Mouse (Mus musculus) kidney, embryonic 16.5 days (tissue): ENCODE data around the gene BC048562. TPM values are rescaled to one million over a fixed set of nuclear protein-coding genes. Genes with fewer than 3 reads are reported as not detected.
A peak's percentile ranks its signal among the peaks of the same experiment; 100 is the strongest.

ENCODE experiments used
- ATAC-seq: fragments of 200-750 bp; cut with Nextera tagmentation; 2 replicates; pipeline ENCODE4 v1.8.0; 2017; ENCODE audit warnings: moderate TSS enrichment; ENCODE audit not compliant: low FRiP score, low TSS enrichment
- H3K27ac ChIP-seq: fragments of 300-500 bp; sonication (generic); 2 replicates; pipeline ENCODE4 v1.5.1; 2014; ENCODE audit warnings: low read length
- H3K27me3 ChIP-seq: fragments of 300-500 bp; sonication (generic); 2 replicates; pipeline ENCODE4 v1.6.1; 2014; ENCODE audit warnings: low read length, control low read depth, mixed read lengths; ENCODE audit not compliant: insufficient read depth
- H3K36me3 ChIP-seq: fragments of 300-500 bp; sonication (generic); 2 replicates; pipeline ENCODE4 v1.6.1; 2014; ENCODE audit warnings: low read length, control low read depth, mixed read lengths; ENCODE audit not compliant: insufficient read depth
- H3K4me1 ChIP-seq: fragments of 300-500 bp; sonication (generic); 2 replicates; pipeline ENCODE4 v1.6.1; 2014; ENCODE audit warnings: low read length, control low read depth, mixed read lengths; ENCODE audit not compliant: insufficient read depth
- H3K4me2 ChIP-seq: fragments of 300-500 bp; sonication (generic); replicated peaks from 2 replicates; pipeline ENCODE4 v1.6.1; 2014; ENCODE audit warnings: low read depth, low read length
- H3K4me3 ChIP-seq: fragments of 300-500 bp; sonication (generic); 2 replicates; pipeline ENCODE4 v1.5.1; 2014; ENCODE audit warnings: mild to moderate bottlenecking, low read length
- H3K9ac ChIP-seq: fragments of 300-500 bp; sonication (generic); replicated peaks from 2 replicates; pipeline ENCODE4 v1.6.1; 2014; ENCODE audit warnings: low read length
- H3K9me3 ChIP-seq: fragments of 300-500 bp; sonication (generic); 2 replicates; pipeline ENCODE4 v1.6.1; 2016; ENCODE audit warnings: low read length, control low read depth
- WGBS: fragments of 180-500 bp; shearing (Covaris S2); extraction: QIAGEN DNeasy Blood & Tissue Kit; methylation state at CpG from one replicate; pipeline ENCODE4 v1.1.7; 2014; 5-methylcytosine and 5-hydroxymethylcytosine counted together
- polyA plus RNA-seq: library from polyadenylated mRNA; unstranded; fragments of >200 nt; fragmentation: Nextera tagmentation; extraction: Ambion mirVana; gene quantifications from 2 replicates; pipeline ENCODE4 v1.2.1, GENCODE M21; 2015

BC048562 gene
- polyA plus RNA-seq, 1 experiment from 2014 or later = not detected

DNA sequence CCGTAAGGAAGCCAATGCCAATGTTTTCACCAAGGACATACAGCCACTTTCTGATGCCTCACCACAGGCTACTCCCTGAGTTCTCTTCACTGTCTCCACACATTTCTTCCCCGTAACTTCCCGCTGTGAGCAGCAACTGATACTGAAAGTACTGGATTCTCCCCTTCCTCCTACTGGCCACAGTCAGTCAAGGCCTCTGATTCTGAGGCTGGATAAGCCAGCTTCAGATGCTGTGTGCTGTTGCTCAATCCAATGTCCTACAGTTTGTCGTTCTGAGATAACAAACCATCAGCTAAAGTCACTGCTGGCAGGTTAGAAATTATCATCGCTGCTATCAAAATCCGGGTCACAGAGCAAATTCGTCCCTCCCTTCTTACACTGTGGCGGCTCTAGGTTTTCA lies 31.8 kb upstream of the BC048562 start:
- WGBS = 64% methylated on average over 8 of the region's 8 CpGs
- Histone ChIP-seq H3K27ac (no peak overlapping the region), H3K36me3 (no peaks in the 10 kb centered on the region), H3K4me2 (no peak overlapping the region), H3K27me3 (no peaks in the 10 kb centered on the region), H3K4me3 (no peak overlapping the region), H3K9me3 (no peaks in the 10 kb centered on the region), H3K4me1 (no peaks in the 10 kb centered on the region; the same call in 1 of the 2 replicates), H3K9ac (no peak overlapping the region)
- no peak for ATAC-seq

DNA sequence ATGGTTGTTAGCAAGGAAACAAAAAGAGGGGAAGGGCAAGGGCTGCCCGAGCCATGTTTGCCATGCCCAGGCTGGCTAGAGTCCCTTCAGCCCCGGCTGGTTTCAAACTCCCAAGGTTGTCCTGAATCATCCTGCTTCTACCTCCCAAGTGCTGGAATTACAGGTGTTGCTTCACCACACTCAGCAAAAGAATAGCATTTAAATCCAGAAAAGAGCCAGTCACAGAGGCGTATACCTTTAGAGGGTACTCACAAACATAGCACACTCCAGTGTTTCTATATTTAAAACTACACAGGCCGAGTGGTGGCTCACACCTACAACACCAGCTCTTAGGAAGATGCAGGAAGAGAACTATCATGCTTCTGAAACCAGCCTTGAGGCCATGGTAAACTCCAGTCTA lies 26.7 kb upstream of the BC048562 start:
- no peak for ATAC-seq
- no peaks in the 10 kb centered on the region for H3K27me3 ChIP-seq
- no peak overlapping the region for H3K27ac ChIP-seq
- no peaks in the 10 kb centered on the region; the same call in 1 of the 2 replicates for H3K4me1 ChIP-seq
- no peaks in the 10 kb centered on the region for H3K36me3 ChIP-seq
- no peak overlapping the region for H3K4me2 ChIP-seq
- WGBS = 88% methylated on average over 4 of the region's 4 CpGs
- no peak overlapping the region for H3K4me3 ChIP-seq
- H3K9ac ChIP-seq = no peak overlapping the region
- H3K9me3 ChIP-seq = no peaks in the 10 kb centered on the region

DNA sequence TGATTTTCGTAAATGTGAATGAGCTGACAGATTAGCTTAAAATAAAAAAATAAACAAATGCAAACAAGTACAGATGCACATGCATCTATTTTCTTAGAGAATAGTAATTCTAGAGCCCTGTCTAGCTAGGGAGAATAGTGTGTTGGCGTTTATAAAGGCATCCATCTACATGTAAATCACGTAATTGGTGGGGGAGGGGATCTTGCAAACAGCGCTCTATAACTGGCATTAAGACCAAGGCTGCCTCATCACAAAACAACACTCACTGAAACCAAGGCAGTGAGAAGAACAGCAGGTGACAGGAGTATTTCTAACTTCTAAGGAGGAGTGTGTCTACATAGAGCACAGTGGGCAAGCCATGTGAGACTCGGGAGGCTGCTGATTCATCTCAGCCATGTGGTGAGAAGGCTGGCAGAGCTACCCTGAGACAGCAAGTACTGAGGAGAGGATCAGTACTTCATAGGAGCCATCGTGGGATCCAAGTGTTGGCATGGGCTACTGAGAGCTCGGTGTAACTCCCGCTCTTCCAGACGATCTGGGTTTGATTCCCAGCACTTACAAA lies 24.8 kb upstream of the BC048562 start:
- Histone ChIP-seq H3K9ac (no peak overlapping the region), H3K27me3 (no peaks in the 10 kb centered on the region), H3K4me1 (no peaks in the 10 kb centered on the region), H3K4me2 (no peak overlapping the region), H3K4me3 (no peak overlapping the region), H3K36me3 (no peaks in the 10 kb centered on the region), H3K9me3 (no peaks in the 10 kb centered on the region), H3K27ac (no peak overlapping the region)
- ATAC-seq = no peak
- WGBS = 78% methylated on average over 9 of the region's 9 CpGs

DNA sequence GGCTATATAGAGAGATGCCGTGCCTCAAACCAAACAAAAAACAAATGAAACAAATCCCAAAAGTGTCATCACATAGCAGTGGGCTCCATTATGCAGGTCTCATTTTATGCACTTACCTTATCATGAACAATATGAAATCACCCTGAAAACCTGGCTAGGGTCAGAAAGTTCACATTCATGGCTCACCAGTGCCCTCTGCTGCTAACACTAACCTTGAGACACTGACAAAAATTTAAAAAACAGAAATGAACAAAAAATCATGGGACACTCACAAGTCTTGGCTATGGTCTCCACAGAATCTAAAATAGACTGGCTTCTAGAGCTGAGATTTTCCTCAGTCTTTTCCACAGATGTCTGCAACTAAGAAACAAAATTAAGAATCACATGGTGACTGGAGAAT lies 24.1 kb upstream of the BC048562 start:
- Histone ChIP-seq H3K27ac (no peak overlapping the region), H3K9me3 (no peaks in the 10 kb centered on the region), H3K27me3 (no peaks in the 10 kb centered on the region), H3K36me3 (no peaks in the 10 kb centered on the region), H3K4me2 (no peak overlapping the region), H3K4me3 (no peak overlapping the region), H3K4me1 (no peaks in the 10 kb centered on the region), H3K9ac (no peak overlapping the region)
- no peak for ATAC-seq
- 83% methylated on average over 1 of the region's 1 CpGs for WGBS

DNA sequence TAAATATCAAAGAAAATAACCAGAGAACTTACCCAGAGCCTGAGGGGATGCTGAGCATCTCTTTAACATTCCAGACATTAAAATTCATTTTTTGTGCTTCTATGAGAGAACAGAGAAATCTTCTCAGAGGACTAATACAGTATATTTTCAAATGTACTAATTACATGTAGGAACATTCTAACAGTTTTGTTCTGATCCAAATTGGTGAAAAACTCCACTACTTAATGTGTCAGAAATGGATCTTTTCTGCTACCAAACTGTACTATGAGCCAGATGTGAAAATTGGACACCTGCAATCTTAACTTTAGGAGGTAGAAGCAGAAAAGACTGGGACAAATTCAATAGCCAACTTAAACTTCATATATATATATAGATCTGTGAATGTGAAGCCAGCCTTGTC lies 7.9 kb upstream of the BC048562 start, which contains the start of gene Ccdc36:
TSS of gene Ccdc36 (minus strand) at position 101 of the 400 bp plus-strand sequence.
- Histone ChIP-seq H3K4me1 (no peaks in the 10 kb centered on the region), H3K36me3 (no peaks in the 10 kb centered on the region)

DNA sequence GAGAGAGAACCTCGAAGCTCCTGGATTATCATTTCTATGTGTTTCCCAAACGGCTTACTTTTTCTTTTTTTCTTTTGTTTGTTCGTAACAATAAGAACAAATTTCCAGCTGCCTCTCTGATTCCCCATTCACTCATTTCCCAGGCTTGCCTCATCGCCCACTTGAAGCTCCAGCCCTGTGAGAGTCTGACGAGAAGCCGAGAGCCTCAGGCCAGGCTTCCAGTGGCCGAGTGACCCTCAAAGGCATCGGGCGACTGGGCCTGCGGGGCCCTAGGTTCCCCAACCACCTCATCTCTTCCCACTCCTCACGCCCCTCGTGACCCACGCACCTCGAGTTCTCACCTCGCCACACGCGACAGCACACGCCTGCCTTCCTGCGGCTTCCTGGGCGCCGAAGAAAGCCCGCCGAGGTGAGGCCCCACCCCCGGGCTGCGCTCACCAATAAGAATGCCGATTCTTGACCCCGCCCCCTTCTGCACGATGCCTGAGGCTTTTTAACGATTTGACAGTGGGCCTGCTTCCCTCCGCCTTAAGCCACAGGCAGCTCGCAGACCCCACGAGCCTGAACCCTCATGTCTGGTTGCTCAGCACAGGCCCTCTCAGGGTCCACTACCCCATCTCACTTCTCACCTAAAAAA lies 4.7 kb upstream of the BC048562 start:
- 41% methylated on average over 32 of the region's 32 CpGs for WGBS
- no peaks in the 10 kb centered on the region for H3K4me1 ChIP-seq
- H3K4me3 ChIP-seq = peak overlapping the region; percentile 40
- no peaks in the 10 kb centered on the region for H3K9me3 ChIP-seq
- H3K9ac ChIP-seq = no peak overlapping the region
- ATAC-seq = peak; percentile 76
- H3K27ac ChIP-seq = no peak overlapping the region
- H3K36me3 ChIP-seq = no peaks in the 10 kb centered on the region
- peak overlapping the region; percentile 57 for H3K4me2 ChIP-seq
- no peaks in the 10 kb centered on the region for H3K27me3 ChIP-seq

More for the DNA sequence above, 7.9 kb upstream of the BC048562 start, which contains the start of gene Ccdc36:
- ATAC-seq = no peak
- no peaks in the 10 kb centered on the region for H3K9me3 ChIP-seq
- no peak within 1 kb of the TSS for H3K4me3 ChIP-seq
- H3K27me3 ChIP-seq = no peaks in the 10 kb centered on the region
- no peak within 1 kb of the TSS for H3K4me2 ChIP-seq
- H3K9ac ChIP-seq = no peak within 1 kb of the TSS
- no peak within 1 kb of the TSS for H3K27ac ChIP-seq

DNA sequence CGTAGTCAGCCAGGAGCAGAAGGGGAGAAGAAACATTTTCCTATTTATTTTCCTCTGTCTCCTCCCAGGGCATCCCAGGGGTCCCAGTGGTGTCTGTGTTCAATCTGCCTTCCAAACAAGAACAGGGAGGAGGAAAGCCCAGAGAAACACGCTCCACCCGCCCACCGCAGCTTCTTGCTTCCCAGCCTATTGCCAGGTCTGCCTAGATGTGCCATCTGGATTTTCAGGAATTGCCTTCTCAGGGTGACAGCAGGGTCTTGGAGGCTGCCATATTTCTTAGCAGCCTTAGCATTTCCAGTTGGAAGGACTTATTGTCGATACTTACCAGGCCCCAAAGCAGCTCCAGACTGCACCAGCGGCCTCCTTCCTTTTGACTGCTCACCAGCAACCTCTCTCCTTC lies 2.9 kb downstream of the BC048562 start:
- H3K4me3 ChIP-seq = no peak overlapping the region
- H3K27ac ChIP-seq = no peak overlapping the region
- WGBS = 80% methylated on average over 6 of the region's 6 CpGs
- H3K36me3 ChIP-seq = no peaks in the 10 kb centered on the region
- no peak overlapping the region for H3K4me2 ChIP-seq
- H3K4me1 ChIP-seq = no peaks in the 10 kb centered on the region
- no peak for ATAC-seq
- no peaks in the 10 kb centered on the region for H3K9me3 ChIP-seq
- H3K9ac ChIP-seq = no peak overlapping the region
- H3K27me3 ChIP-seq = no peaks in the 10 kb centered on the region

DNA sequence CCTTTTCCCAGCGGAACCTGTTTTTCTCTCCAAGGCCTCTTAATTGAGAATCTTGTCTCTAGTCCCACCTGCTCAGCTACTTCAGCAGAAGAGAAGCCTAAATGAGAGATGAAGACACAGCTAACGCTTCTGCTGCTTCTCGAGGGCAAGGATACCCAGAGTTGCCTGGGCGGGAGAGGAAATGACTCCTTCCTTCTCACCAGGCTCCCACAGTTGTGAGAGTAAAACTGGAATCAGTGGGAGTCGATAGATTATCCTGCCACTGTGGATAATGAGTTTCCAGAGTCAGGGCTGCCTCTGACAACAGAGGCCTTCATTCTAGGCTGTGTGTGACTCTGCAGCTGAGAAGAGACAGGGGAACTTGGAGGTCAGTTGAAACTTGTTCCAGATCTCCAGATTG lies 4.2 kb downstream of the BC048562 start:
- Histone ChIP-seq H3K4me3 (no peak overlapping the region), H3K9me3 (no peaks in the 10 kb centered on the region), H3K4me1 (no peaks in the 10 kb centered on the region), H3K9ac (no peak overlapping the region), H3K36me3 (no peaks in the 10 kb centered on the region), H3K27me3 (no peaks in the 10 kb centered on the region), H3K4me2 (no peak overlapping the region), H3K27ac (no peak overlapping the region)
- 57% methylated on average over 5 of the region's 5 CpGs for WGBS
- no peak for ATAC-seq

DNA sequence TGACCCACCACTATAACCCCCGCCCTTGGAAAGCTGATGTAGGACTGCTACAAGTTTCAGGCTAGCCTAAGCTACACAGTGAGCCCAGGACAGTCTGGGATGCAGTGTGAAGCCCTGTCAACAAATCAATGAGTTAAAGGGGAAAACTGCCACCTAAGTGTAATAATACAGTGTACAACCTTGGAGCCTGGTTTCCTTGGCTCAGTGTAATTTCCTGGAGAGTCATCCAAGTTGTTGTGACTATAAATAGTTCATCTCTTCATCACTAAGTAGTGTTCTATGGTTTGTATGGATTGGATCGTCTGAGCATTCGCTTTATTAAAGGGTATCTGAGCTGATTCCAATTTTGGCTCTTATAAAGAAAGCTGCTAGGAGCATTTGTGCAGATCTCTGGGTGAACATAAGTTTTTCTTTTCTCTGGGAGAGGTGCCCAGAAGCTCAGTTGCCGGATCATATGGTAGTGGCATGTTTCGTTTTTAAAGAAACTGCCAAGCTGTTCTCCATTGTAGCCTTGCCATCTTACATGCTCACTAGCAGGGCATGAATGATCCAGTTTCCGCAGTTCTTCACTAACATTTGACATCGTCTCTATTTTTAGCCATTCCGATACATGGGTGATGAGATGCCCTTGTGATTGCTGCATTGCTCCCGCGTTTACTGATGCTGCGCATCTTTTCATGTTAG lies 5.1 kb downstream of the BC048562 start:
- Histone ChIP-seq H3K9me3 (no peaks in the 10 kb centered on the region), H3K4me3 (no peak overlapping the region), H3K27me3 (no peaks in the 10 kb centered on the region), H3K36me3 (no peaks in the 10 kb centered on the region), H3K4me2 (no peak overlapping the region), H3K27ac (no peak overlapping the region), H3K4me1 (no peaks in the 10 kb centered on the region), H3K9ac (no peak overlapping the region)
- ATAC-seq = no peak
- 87% methylated on average over 11 of the region's 11 CpGs for WGBS

DNA sequence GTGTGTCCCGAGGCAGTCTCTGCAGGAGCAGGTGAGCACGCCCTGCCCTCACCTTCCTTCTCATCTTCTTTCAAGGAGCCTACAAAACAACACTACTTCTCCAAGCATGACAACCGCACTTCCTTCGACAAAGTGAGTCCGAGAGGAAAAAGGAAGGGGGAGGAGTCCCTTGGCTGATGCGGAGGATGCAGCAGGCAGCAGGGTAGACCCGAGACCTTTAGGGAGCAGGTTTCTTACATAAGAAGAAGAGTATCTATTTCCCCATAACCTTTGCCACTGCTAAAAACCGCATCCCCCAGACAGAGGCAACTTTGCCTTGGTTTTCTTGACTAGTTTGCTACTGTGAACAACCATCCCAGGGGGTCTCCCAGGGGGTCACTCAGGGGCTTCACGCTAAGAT lies 8.8 kb downstream of the BC048562 start:
- no peak overlapping the region for H3K27ac ChIP-seq
- no peaks in the 10 kb centered on the region for H3K9me3 ChIP-seq
- H3K4me3 ChIP-seq = no peak overlapping the region
- peaks cover 6% of the 10 kb centered on the region for H3K4me1 ChIP-seq
- 51% methylated on average over 9 of the region's 9 CpGs for WGBS
- 0 out of 2 replicates have a peak, but pooled peaks cover 7% of the 10 kb centered on the region for H3K36me3 ChIP-seq
- H3K4me2 ChIP-seq = no peak overlapping the region
- ATAC-seq = no peak
- H3K9ac ChIP-seq = no peak overlapping the region
- no peaks in the 10 kb centered on the region for H3K27me3 ChIP-seq
